Mouse (Mus musculus) lung, postnatal 0 days (tissue): Measurements from ENCODE around the gene Fuca2.

Source experiments
- CTCF ChIP-seq: IDR thresholded peaks from 2 replicates; pipeline ENCODE4 v1.5.1; 2016; ENCODE audit warnings: antibody characterized with exemption, mild to moderate bottlenecking
- EP300 ChIP-seq: IDR thresholded peaks from 2 replicates; pipeline ENCODE4 v1.6.1; 2016; ENCODE audit warnings: antibody characterized with exemption, mild to moderate bottlenecking, control low read depth

- no peak for TF ChIP-seq CTCF
- TF ChIP-seq EP300: no peak
These were observed 24.2 kb upstream of the Fuca2 start for GRCm38 (mm10) chr10:13475121-13475520.
